Mouse (Mus musculus) neural tube, embryonic 15.5 days (tissue): Measurements from ENCODE around the gene Stim1. TPM values are rescaled to one million over a fixed set of nuclear protein-coding genes. Genes with fewer than 3 reads are reported as not detected.

Experiments
- ATAC-seq: fragments of 200-750 bp; cut with Nextera tagmentation; 2 replicates; pipeline ENCODE4 v1.8.0; 2017; ENCODE audit warnings: mild to moderate bottlenecking, moderate TSS enrichment, moderate library complexity; ENCODE audit not compliant: low FRiP score
- H3K27ac ChIP-seq: fragments of 300-500 bp; sonication (generic); replicated peaks from 2 replicates; pipeline ENCODE4 v1.5.1; 2015; ENCODE audit warnings: mild to moderate bottlenecking, inconsistent platforms
- H3K27me3 ChIP-seq: fragments of 300-500 bp; sonication (generic); replicated peaks from 2 replicates; pipeline ENCODE4 v1.6.1; 2015; ENCODE audit warnings: inconsistent platforms
- H3K36me3 ChIP-seq: fragments of 300-500 bp; sonication (generic); 2 replicates; pipeline ENCODE4 v1.6.1; 2015; ENCODE audit warnings: inconsistent platforms
- H3K4me1 ChIP-seq: fragments of 300-500 bp; sonication (generic); 2 replicates; pipeline ENCODE4 v1.6.1; 2015; ENCODE audit warnings: inconsistent platforms
- H3K4me2 ChIP-seq: fragments of 300-500 bp; sonication (generic); 2 replicates; pipeline ENCODE4 v1.6.1; 2015; ENCODE audit warnings: inconsistent platforms, mild to moderate bottlenecking, moderate library complexity
- H3K4me3 ChIP-seq: fragments of 300-500 bp; sonication (generic); replicated peaks from 2 replicates; pipeline ENCODE4 v1.5.1; 2015; ENCODE audit warnings: mild to moderate bottlenecking, inconsistent platforms
- H3K9ac ChIP-seq: fragments of 300-500 bp; sonication (generic); replicated peaks from 2 replicates; pipeline ENCODE4 v1.6.1; 2015; ENCODE audit warnings: mild to moderate bottlenecking, inconsistent platforms
- H3K9me3 ChIP-seq: fragments of 300-500 bp; sonication (generic); replicated peaks from 2 replicates; pipeline ENCODE4 v1.6.1; 2016; ENCODE audit warnings: inconsistent platforms
- WGBS: fragments of 180-500 bp; shearing (Covaris S2); methylation state at CpG from one replicate; pipeline ENCODE4 v1.1.7; 2015; ENCODE audit warnings: mixed read lengths; 5-methylcytosine and 5-hydroxymethylcytosine counted together
- polyA plus RNA-seq: library from polyadenylated mRNA; unstranded; fragments of >200 nt; fragmentation: Nextera tagmentation; extraction: Ambion mirVana; gene quantifications from 2 replicates; pipeline ENCODE4 v1.2.1, GENCODE M21; 2015

The Stim1 gene
- polyA plus RNA-seq, 1 experiment from 2014 or later: 13.2 TPM

GRCm38 (mm10) chr7:102338956-102339355 is 71.3 kb downstream of the Stim1 start:
- no peaks in the 10 kb centered on the region for H3K4me1 ChIP-seq
- 90% methylated on average over 3 of the region's 3 CpGs for WGBS
- no peak overlapping the region for H3K9ac ChIP-seq
- no peaks in the 10 kb centered on the region for H3K36me3 ChIP-seq
- H3K4me2 ChIP-seq: no peak overlapping the region
- no peaks in the 10 kb centered on the region for H3K9me3 ChIP-seq
- no peaks in the 10 kb centered on the region for H3K27me3 ChIP-seq
- no peak overlapping the region for H3K4me3 ChIP-seq
- no peak for ATAC-seq
- H3K27ac ChIP-seq: no peak overlapping the region

- 75% methylated on average over 2 of the region's 2 CpGs for WGBS
- Histone ChIP-seq H3K27ac (no peak overlapping the region), H3K27me3 (no peaks in the 10 kb centered on the region), H3K4me1 (no peaks in the 10 kb centered on the region), H3K9ac (no peak overlapping the region), H3K9me3 (no peaks in the 10 kb centered on the region), H3K4me2 (no peak overlapping the region), H3K36me3 (no peaks in the 10 kb centered on the region), H3K4me3 (no peak overlapping the region)
- no peak for ATAC-seq
These were observed 78.3 kb downstream of the Stim1 start for GRCm38 (mm10) chr7:102345893-102346292.

GRCm38 (mm10) chr7:102347327-102347726 is 79.7 kb downstream of the Stim1 start:
- Histone ChIP-seq H3K27ac (no peak overlapping the region), H3K9me3 (no peaks in the 10 kb centered on the region), H3K4me3 (no peak overlapping the region), H3K4me2 (no peak overlapping the region), H3K36me3 (no peaks in the 10 kb centered on the region), H3K9ac (no peak overlapping the region), H3K27me3 (no peaks in the 10 kb centered on the region), H3K4me1 (no peaks in the 10 kb centered on the region)
- WGBS: 43% methylated on average over 3 of the region's 3 CpGs
- no peak for ATAC-seq

GRCm38 (mm10) chr7:102348681-102349080 is 81.1 kb downstream of the Stim1 start:
- H3K27me3 ChIP-seq: no peaks in the 10 kb centered on the region
- H3K27ac ChIP-seq: no peak overlapping the region
- no peak overlapping the region for H3K4me2 ChIP-seq
- H3K9ac ChIP-seq: no peak overlapping the region
- H3K4me1 ChIP-seq: no peaks in the 10 kb centered on the region
- H3K36me3 ChIP-seq: no peaks in the 10 kb centered on the region
- WGBS: 54% methylated on average over 2 of the region's 2 CpGs
- ATAC-seq: no peak
- H3K4me3 ChIP-seq: no peak overlapping the region
- H3K9me3 ChIP-seq: no peaks in the 10 kb centered on the region

GRCm38 (mm10) chr7:102349236-102349635 is 81.6 kb downstream of the Stim1 start:
- no peak overlapping the region for H3K4me2 ChIP-seq
- no peak overlapping the region for H3K27ac ChIP-seq
- no peaks in the 10 kb centered on the region for H3K9me3 ChIP-seq
- H3K9ac ChIP-seq: no peak overlapping the region
- 90% methylated on average over 5 of the region's 5 CpGs for WGBS
- no peaks in the 10 kb centered on the region for H3K27me3 ChIP-seq
- H3K4me3 ChIP-seq: no peak overlapping the region
- no peak for ATAC-seq
- H3K36me3 ChIP-seq: no peaks in the 10 kb centered on the region
- H3K4me1 ChIP-seq: no peaks in the 10 kb centered on the region

GRCm38 (mm10) chr7:102353420-102353819 is 85.8 kb downstream of the Stim1 start:
- no peak for ATAC-seq
- Histone ChIP-seq H3K27me3 (no peaks in the 10 kb centered on the region), H3K27ac (no peak overlapping the region), H3K9ac (no peak overlapping the region), H3K36me3 (no peaks in the 10 kb centered on the region), H3K9me3 (no peaks in the 10 kb centered on the region), H3K4me2 (no peak overlapping the region), H3K4me1 (no peaks in the 10 kb centered on the region), H3K4me3 (no peak overlapping the region)
- WGBS: 55% methylated on average over 1 of the region's 1 CpGs

GRCm38 (mm10) chr7:102358124-102358523 is 90.5 kb downstream of the Stim1 start:
- H3K27ac ChIP-seq: no peak overlapping the region
- H3K9ac ChIP-seq: no peak overlapping the region
- H3K4me2 ChIP-seq: no peak overlapping the region
- no peak overlapping the region for H3K4me3 ChIP-seq
- no peaks in the 10 kb centered on the region for H3K36me3 ChIP-seq
- no peaks in the 10 kb centered on the region for H3K4me1 ChIP-seq
- no peak for ATAC-seq
- 94% methylated on average over 3 of the region's 3 CpGs for WGBS
- H3K27me3 ChIP-seq: no peaks in the 10 kb centered on the region
- H3K9me3 ChIP-seq: no peaks in the 10 kb centered on the region

- Histone ChIP-seq H3K4me2 (no peak overlapping the region), H3K36me3 (no peaks in the 10 kb centered on the region), H3K9me3 (no peaks in the 10 kb centered on the region), H3K4me3 (no peak overlapping the region), H3K27ac (no peak overlapping the region), H3K27me3 (no peaks in the 10 kb centered on the region), H3K9ac (no peak overlapping the region), H3K4me1 (no peaks in the 10 kb centered on the region)
- 62% methylated on average over 2 of the region's 2 CpGs for WGBS
- no peak for ATAC-seq
These were observed 93.7 kb downstream of the Stim1 start for GRCm38 (mm10) chr7:102361297-102361696.

GRCm38 (mm10) chr7:102363853-102364252 is 96.2 kb downstream of the Stim1 start:
- H3K9me3 ChIP-seq: no peaks in the 10 kb centered on the region
- no peaks in the 10 kb centered on the region for H3K27me3 ChIP-seq
- no peak overlapping the region for H3K4me2 ChIP-seq
- WGBS: 100% methylated on average over 1 of the region's 1 CpGs
- H3K9ac ChIP-seq: no peak overlapping the region
- ATAC-seq: no peak
- H3K4me1 ChIP-seq: no peaks in the 10 kb centered on the region
- no peaks in the 10 kb centered on the region for H3K36me3 ChIP-seq
- H3K4me3 ChIP-seq: no peak overlapping the region
- no peak overlapping the region for H3K27ac ChIP-seq

GRCm38 (mm10) chr7:102369661-102370060 is 102.1 kb downstream of the Stim1 start:
- H3K4me3 ChIP-seq: no peak overlapping the region
- no peak overlapping the region for H3K4me2 ChIP-seq
- no peaks in the 10 kb centered on the region for H3K4me1 ChIP-seq
- H3K27ac ChIP-seq: no peak overlapping the region
- no peaks in the 10 kb centered on the region for H3K9me3 ChIP-seq
- no peak overlapping the region for H3K9ac ChIP-seq
- no peak for ATAC-seq
- H3K36me3 ChIP-seq: no peaks in the 10 kb centered on the region
- no peaks in the 10 kb centered on the region for H3K27me3 ChIP-seq
- WGBS: 49% methylated on average over 4 of the region's 4 CpGs

GRCm38 (mm10) chr7:102370526-102370925 is 102.9 kb downstream of the Stim1 start:
- H3K9me3 ChIP-seq: no peaks in the 10 kb centered on the region
- no peaks in the 10 kb centered on the region for H3K36me3 ChIP-seq
- no peak for ATAC-seq
- H3K27me3 ChIP-seq: no peaks in the 10 kb centered on the region
- 91% methylated on average over 5 of the region's 5 CpGs for WGBS
- no peak overlapping the region for H3K9ac ChIP-seq
- H3K4me1 ChIP-seq: no peaks in the 10 kb centered on the region
- H3K4me2 ChIP-seq: no peak overlapping the region
- H3K27ac ChIP-seq: no peak overlapping the region
- no peak overlapping the region for H3K4me3 ChIP-seq

- H3K27ac ChIP-seq: no peak overlapping the region
- H3K36me3 ChIP-seq: no peaks in the 10 kb centered on the region
- H3K9ac ChIP-seq: no peak overlapping the region
- no peaks in the 10 kb centered on the region for H3K9me3 ChIP-seq
- H3K27me3 ChIP-seq: no peaks in the 10 kb centered on the region
- H3K4me3 ChIP-seq: no peak overlapping the region
- 96% methylated on average over 3 of the region's 3 CpGs for WGBS
- no peak for ATAC-seq
- no peaks in the 10 kb centered on the region for H3K4me1 ChIP-seq
- H3K4me2 ChIP-seq: no peak overlapping the region
These were observed 105.9 kb downstream of the Stim1 start for GRCm38 (mm10) chr7:102373382-102374072.
